Mouse (Mus musculus) 3T3-L1 (cell line): ENCODE measurements around the gene Cisd1.

Source experiments
- DNase-seq: peaks from one replicate; pipeline ENCODE4 v3.0.0-alpha.2; 2015; ENCODE audit warnings: low read depth, low spot score

Cisd1 gene

DNA sequence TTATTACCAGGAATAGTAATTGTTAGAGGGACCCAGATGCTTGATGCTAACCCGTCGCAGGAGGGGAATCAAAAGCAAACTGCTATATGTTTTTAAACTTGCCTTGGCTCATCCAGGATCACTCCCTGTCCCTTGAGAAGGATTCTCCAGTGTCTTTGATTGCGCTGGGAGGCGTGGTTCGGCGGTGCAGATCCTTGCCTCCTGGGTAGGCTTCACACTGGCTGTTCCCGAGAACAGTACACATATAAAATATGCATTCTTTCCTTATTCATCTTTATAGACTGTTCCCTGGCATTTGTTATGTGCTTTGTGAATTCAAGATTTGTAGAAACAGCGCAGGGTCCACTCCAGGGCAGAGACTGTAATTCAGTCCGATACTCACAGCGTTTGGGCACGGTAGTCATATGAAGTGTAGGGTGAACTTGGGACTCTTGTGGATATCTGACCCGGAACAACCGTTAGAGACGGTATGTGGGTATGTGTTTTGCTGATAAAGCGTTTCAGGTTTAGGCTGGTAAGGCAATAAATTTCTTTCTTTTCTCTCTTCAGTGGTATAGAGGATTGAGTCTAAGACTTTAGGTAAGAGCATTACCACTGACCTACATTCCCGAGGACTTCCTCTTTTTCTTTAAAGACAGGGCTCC lies 4.0 kb upstream of the Cisd1 start:
- DNase-seq = no peak

DNA sequence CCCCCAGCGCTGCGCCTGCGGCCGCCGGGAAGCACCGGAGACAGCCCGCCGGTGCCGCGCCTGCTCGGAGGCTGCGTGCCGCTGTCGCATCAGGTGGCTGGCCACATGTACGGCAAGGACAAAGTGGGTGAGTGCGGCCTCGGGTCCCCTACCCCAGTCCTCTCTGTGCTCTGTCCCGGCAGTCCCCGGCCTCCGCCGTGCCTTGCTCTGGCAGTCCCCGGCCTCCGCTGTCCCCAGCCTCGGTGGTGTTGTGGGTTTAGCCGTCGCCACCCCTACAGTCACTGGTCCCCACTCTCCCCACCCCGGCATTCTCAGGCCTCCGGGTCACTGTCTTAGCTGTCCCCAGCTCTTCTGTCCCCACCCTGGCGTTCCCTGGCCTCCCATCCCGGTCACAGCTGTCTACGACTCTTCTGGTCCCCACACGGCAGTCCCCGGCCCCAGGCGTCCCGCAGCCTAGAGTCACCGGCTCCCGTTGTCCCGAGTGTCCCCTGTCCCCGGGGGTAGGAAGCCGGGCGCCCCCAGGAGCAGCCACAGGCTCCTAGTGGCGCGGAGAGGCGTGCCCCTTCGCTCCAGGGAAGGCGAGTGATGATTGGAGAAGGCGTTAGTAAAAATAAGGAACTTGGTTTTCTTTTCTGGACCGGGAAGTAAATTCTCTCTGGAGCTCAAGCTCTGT lies 3.3 kb upstream of the Cisd1 start:
- DNase-seq = peak; percentile 67

DNA sequence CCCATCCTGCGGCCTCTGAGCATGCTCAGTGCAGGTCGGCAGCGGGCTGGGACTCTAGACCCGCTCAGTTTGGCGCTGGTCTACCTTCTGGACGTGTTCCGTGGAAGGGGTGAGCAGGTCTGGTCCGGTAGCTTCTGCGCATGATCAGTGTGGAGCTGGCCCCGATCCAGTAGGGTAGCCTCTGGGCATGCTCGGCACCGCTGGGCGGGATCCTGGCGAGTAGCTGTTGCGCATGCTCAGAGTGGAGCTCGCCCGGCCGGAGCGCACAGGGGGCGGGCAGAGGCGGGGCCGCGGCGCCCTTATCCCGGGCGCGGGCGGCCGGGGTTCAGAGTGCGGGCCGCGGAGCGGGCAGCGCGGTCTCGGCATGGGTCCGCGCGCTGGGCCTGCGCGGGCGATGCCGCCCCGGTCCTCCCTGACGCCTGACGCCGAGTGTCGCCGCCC lies 2.8 kb upstream of the Cisd1 start, which contains the start of gene Ipmk:
Ipmk (plus strand) TSS at position 255 of the 441 bp plus-strand sequence.
- peak; percentile 97 for DNase-seq

DNA sequence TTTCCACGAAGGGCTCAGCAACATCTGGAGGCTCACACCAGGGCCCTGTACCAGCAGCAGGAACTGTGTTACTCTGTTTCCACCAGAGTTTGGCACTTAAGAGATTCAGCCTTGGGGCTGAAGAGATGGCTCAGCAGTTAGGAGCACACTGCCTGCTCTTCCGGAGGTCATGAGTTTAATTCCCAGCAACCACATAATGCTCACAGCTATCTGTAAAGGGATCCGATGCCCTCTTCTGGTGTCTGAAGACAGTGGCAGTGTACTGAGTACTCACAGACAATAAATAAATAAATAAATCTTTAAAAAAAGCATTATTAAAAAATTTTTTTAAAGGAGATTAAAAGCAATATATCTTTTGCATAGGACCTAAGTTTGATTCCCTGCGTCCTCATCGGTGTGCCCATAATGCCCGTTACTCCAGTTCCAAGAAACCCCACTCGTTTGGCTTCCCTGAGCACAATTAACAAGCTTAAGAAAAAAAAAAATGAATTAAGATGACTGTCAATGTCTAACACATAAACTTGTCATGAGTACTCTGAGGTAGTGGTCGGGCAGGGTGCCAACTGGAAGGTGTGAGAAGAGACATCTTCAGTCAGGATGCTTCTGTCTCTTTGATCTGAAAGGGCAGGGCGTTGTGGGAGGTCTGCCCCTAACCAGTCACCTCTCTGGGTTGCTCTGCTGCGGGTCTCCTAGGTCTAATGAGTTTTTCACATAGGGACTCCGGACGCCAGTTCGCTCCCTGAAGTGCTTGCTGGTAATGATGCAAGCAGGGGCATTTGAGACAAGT lies 2.2 kb upstream of the Cisd1 start:
- peak; percentile 81 for DNase-seq

DNA sequence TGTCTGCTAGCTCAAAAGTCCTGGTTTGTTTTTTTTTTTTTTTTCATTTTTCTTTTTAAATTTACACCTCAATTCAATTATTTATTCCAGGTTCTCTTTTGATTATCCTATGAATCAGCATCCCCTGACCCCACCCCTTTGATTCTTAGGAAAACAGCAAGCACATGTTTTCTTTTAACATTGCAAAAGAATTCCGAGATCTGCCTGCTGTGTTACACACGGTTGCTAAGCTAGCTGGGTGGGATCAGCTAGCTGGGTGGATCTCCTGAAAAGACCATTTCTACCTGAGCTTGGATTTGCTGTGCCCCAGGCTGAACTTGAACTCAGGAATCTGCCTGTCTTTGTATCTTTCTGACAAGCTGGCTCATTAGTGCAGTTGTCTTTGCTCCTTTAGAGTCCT lies 1.4 kb upstream of the Cisd1 start:
- DNase-seq = no peak

DNA sequence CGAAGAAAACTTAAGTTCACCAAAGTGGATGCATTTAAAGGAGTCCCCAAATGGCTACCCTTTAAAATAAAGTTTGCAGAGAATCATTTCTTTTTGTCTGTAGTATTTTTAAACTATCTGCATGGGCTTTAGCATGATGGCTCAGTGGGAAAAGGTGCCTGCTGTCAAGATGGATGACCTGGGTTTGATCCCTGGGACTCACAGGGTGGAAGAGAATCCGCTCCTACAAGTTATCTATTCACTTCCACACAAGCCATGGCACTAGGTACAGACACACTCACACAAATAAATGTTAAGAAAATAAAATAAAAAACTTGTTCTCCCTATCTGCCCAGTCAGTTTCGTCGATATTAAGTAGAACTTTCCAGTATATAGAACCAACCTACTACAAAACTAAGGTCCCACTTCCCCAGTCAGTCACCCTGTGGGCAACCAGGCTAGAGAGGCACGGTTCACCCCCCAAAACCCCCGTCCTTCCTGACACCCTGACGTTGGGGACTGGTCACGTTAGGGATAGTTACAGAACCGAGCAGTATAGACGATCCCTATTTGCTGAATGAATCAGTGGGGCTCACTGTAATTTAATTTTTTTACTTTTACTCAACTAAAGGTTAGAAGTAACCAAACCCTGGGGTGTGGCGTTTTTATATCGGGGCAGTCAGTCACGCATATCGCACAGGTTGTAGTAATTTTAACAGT lies 1.0 kb downstream of the Cisd1 start:
- no peak for DNase-seq

DNA sequence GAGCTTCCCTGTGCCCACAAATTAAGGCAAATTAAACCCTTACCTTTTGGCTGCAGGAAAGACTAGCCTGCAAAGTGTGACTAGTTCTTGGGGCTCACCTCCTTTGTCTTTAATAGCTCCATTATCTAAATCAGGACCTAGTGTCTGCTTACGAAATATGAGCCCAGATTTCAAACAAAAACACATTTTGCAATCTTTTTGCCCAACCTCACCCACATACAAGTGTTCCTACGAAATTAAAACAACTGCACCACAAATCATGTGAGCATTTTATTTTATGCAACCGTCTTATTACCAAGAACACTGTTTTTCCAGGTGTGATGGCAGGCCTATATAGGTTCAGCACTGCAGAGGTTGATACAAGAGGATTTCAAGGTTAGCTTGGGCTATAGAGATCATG lies 1.6 kb downstream of the Cisd1 start:
- DNase-seq = no peak

DNA sequence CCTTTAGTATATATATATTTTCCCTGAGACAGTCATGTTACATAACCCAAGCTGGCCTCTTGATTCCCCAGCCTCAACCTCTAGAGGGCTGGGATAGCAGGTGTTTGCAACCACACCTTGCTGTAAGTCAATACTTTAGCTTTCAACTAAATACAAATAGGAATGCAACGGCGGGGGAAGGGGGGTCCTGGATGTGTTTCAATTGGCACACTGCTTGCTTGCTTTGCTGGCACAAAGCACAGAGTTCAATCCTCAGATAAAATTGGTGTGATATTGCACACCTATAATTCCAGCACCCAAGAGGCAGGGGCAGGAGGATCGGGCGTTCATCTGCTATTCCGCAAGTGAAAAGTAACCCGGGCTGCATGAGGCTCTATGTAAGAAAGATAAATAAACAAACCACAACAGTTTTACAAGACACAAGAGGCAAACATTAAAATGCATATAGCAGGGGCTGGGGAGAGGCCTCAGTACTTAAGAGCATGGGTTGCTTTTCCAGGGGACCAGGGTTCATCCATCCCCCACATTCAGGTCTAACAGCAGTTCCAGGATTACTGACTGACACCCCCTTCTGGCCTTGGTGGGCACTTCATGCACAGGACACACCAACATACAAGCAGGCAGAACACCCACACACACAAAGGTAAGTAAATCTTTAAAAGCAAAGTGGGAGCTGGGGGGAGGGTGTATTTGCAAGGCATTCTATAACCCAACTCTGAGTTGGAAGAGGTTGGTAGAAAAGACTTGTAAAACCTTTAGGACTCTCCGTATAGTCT lies 2.5 kb downstream of the Cisd1 start:
- peak; percentile 41 for DNase-seq

DNA sequence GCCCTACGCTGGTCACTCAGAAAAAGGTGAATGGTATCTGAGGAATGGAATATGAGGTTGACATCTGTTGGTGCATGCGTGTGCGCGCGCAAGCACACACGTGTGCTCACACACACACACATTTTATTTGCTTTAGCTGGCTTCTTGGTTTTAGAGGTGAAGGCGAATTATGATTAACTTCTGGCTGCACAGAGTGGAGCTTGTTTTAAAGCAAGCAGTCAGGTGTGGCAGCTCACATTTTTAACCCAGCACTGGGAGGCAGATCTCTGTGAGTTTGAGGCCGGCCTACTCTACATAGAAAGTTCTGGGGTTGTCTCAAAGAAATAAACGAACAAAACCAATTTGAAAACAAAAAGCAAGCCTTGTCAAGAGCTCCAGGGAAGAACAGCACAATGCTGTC lies 3.5 kb downstream of the Cisd1 start:
- DNase-seq = no peak

DNA sequence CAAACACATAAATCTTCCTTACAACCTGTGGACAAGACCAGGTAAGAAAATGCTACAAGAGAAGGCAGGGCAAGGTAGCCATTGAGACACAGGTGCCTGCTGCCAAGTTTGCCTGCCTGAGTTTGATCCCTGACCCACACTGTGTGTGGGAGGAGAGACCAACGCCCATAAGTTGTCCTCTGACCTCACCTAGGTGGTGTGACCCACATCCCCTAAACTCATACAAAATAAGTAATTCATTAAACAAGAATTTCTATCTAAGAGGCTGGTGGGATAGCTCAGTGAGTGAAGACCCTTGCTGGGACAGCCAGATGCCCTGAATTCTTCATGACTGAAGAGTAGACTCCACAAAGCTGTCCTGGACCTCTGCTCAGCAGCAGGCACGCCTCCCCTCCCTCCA lies 4.6 kb downstream of the Cisd1 start:
- DNase-seq = no peak

DNA sequence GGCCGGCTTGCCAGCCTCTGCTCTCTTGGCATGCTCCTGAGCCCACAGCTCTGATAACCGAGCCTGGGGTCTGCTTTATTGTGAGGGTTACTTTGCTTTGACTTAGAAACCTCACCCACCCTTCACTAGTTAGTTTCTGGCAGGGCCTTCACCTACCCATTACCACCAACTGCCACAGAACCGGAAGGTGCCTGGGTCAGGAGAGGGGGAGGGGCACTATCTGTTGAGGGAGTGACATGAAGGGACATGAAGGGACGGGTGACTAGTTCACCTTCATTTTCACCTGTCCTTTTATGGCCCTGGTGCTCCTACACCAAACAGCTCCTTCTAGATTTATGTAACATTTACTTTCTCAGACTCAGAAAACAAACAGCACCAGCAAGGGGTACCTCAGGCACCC lies 5.3 kb downstream of the Cisd1 start:
- DNase-seq = no peak

DNA sequence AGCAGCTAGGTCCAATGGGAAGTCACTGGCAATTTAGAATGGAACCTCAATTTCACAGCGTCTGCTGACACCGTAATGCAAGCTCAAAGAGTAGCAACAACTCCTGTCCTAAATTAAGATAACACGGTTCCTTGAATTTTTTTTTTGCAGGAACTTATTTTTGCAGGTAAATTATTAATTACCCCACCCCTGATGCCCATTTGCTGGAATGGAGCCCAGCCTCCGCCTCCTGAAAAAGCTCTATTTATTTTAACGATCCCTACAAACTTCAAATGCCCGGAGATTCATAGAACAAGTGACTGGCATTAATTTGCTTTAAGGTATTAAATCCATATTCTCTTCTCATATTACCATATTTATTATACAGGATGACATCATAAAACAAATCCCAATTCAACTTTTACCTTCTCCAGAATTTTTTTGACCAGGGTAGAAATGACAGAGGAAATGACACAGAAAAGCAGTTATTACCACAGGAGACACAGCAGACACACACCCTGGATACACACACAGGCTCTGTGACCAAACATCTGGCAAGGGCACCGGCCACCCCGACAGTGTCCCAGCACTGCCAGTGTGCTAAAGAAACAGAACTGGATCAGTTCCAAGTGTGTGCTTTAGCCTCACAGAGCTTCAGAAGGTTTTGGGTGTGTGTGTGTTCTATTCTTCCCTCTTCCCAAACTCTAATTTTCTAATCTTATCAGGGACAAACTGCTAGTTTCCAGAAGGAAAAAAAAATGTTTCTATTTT lies 6.4 kb downstream of the Cisd1 start:
- DNase-seq = no peak

DNA sequence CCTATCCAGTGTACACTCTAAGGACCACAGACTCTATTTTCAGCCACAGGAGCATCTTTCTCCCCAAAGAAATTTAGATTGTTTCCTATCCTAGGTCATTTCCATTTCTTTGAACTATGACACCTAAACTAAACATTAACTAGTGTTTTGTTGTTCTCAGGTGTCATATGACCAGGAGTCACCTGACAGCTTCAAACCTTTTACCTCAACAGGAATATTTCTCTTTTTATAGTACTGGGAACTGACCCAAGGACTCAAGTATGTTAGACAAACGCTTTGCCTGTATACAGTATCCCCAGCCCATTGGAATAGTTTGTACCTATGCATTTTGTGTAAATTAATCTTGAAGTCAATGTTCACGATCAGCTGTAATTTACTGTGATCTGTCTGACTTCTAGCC lies 7.0 kb downstream of the Cisd1 start:
- no peak for DNase-seq

DNA sequence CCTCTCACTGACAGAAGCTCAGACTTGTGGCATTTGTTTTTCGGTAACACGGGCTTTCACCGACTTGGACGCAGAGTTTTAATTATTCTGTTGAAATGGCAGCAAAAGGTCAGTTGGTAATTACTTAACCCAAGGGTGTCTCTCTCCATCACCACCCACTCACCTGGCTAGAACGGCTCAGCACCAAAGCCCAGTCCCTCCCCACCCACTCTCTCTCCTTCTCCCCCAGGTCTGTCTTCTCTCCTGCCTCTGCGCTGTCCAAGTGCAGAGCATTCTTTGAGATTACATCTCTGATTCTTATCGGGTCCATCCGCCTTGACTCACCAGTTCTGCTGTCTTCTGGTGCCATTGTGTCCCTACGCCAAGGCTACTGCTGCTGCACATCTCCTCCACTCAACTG lies 11.9 kb downstream of the Cisd1 start:
- DNase-seq = no peak

DNA sequence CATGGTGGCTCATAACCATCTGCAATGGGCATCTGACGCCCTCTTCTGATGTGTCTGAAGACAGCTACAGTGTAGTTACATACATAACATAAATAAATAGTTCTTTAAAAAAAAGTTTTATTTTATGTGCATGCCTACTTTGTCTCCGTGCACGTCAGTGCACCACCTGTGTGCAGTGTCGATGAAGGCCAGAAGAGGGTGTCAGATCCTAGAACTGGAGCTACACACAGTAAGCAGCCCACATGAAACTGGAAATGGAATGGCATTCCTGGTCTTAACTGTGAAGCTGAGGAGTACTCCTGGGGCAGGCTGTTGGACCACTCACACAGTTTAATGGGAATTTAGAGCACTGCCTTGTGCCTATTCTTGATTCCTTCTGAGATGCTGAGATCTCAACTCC lies 12.4 kb downstream of the Cisd1 start:
- peak; percentile 9 for DNase-seq

DNA sequence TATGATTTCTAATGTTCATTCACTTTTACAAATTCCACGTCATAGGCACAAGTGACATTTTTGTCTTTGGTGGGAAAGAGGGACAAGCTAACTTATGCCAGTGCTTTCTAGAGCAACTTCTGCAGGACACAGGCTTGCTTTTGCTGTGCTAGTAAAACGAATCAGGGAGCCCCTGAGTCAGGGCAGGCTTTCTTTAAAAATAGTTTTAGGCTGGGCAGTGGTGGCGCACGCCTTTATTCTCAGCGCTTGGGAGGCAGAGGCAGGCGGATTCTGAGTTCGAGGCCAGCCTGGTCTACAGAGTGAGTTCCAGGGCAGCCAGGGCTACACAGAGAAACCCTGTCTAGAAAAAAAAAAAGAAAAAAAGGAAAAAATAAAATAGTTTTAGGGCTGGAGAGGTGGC lies 12.8 kb downstream of the Cisd1 start:
- DNase-seq = no peak

DNA sequence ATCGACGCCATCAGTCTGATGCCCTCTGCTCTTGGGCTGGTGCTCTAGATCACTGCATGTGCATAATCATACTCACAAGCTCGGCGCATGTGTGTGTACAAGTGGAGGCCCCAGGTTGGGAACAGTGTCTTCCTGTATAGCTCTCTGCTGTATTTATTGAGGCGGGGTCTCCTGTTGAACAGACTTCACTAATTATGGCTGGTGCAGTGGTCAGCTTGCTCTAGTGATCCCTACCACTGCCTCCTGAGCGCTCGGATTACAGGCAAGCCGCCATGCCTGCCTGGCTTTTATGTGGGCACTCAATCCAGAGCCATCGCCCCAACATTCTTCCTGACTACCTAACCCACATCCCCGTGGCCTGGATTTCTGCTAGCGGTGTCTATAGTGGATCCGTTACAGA lies 14.7 kb downstream of the Cisd1 start:
- DNase-seq = no peak

DNA sequence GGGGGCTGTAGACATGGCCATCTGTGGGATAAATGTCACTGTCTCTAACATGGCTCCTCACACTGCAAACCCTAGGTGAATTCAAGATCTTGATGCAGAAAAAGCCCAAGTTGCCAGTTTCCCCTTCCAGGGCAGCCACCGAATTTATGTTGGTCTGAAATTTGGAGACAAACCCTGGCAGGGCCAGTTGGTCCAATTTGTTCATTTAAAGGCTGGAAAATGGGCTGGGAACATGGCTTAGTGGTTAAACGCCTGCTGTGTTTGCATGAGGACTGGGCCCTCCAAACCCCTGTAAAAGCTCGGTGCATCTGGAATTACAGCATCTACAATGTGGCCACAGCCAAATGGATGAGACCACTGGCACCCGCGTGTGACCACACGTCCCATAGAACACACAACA lies 15.5 kb downstream of the Cisd1 start:
- DNase-seq = no peak

DNA sequence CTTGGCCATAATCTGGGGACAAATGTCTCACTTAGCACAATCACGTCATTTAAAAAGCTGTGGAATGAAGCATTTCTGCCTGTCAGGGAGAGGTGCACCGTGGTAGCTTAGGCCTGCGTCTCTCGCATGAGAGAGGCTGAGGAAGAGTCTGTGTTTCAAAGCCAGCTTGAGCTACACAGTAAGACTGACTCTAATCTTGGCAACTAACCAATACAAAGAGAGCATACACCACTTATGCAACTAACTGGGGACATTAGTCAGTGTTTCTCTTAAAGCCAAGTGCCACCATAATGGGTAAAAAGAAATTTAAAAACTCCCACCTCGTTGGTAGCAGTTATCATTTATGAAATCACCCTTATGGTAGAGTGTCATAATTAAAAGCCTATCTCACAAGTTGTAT lies 15.9 kb downstream of the Cisd1 start:
- DNase-seq = no peak

DNA sequence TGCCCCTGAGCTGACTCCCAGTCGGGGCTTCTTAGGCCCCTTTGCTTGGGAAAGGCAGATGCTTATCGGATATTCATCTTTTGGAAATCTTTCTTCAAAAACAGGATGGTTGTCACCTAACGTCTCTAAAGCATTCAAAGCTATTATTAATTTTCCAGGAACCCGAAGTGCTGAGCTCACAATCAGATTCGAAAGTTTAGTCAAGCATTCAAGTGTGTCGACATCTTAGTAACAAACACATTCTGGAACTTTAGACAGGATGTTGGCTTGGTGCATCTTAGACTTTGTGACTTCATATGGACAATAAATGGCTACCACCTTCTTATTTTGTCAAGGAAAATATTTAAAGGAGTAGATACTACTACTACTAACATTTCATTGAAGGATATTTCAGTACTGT lies 16.4 kb downstream of the Cisd1 start:
- DNase-seq = no peak

DNA sequence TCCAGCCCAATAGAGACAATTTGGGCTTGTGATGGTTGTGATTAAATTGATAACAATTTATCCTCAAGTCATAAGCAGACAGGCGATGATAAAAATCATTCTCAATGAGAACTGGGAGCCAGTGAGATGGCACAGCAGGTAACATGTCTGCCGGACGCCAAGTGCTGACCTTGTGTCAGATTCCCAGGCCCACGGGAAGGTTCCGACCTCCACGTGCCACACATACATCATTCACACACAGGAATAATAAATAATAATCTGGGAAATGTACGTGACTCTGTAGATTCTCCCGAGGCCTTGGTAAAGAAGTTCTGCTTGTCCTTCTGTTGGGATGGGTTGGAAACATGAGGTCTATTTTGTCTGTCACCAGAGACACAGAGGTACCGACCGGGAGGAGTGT lies 17.4 kb downstream of the Cisd1 start:
- no peak for DNase-seq
